Mouse (Mus musculus) ES-Bruce4 (cell line): ENCODE measurements at regions not wholly inside any gene's neighbourhood (a gene's known extent, or its start where the extent isn't known, plus 50 kb on each side); places are given as distances from the start of the nearest gene placed in this dataset.

Experiments used
- H3K27ac ChIP-seq: 2 replicates; pipeline ENCODE4 v1.5.1; 2012; ENCODE audit warnings: low read length, inconsistent platforms; ENCODE audit not compliant: insufficient read depth
- H3K27me3 ChIP-seq: 2 replicates; pipeline ENCODE4 v1.6.1; 2012; ENCODE audit warnings: mild to moderate bottlenecking, low read length, inconsistent platforms; ENCODE audit not compliant: control insufficient read depth, poor library complexity, insufficient read depth, severe bottlenecking
- H3K36me3 ChIP-seq: 2 replicates; pipeline ENCODE4 v1.6.1; 2012; ENCODE audit warnings: inconsistent platforms, mild to moderate bottlenecking, low read length, moderate library complexity; ENCODE audit not compliant: control insufficient read depth, poor library complexity, insufficient read depth, severe bottlenecking
- H3K4me1 ChIP-seq: one replicate; pipeline ENCODE4 v1.8.1; 2011; ENCODE audit warnings: low read length; ENCODE audit not compliant: control insufficient read depth, insufficient read depth
- H3K4me3 ChIP-seq: 2 replicates; pipeline ENCODE4 v1.5.1; 2011; ENCODE audit warnings: low read depth, mild to moderate bottlenecking, low read length
- H3K9ac ChIP-seq: 2 replicates; pipeline ENCODE4 v1.6.1; 2012; ENCODE audit warnings: low read depth, mild to moderate bottlenecking, inconsistent platforms; ENCODE audit not compliant: poor library complexity, severe bottlenecking
- H3K9me3 ChIP-seq: replicated peaks from 2 replicates; pipeline ENCODE4 v1.6.1; 2012; ENCODE audit warnings: mild to moderate bottlenecking, low read length, inconsistent platforms; ENCODE audit not compliant: control insufficient read depth, poor library complexity, insufficient read depth, severe bottlenecking
- CTCF ChIP-seq: IDR thresholded peaks from one replicate; pipeline ENCODE4 v1.8.1; 2011; ENCODE audit warnings: low read depth, low read length
- EP300 ChIP-seq: IDR thresholded peaks from 2 replicates; pipeline ENCODE4 v1.6.1; 2011; ENCODE audit warnings: low read depth, low read length; ENCODE audit not compliant: insufficient read depth
- POLR2A ChIP-seq: IDR thresholded peaks from one replicate; pipeline ENCODE4 v1.8.1; 2011; ENCODE audit warnings: low read length; ENCODE audit not compliant: insufficient read depth

GRCm38 (mm10) chr2:173978138-173978765 is 97.9 kb upstream of the Stx16 start:
- Histone ChIP-seq H3K9ac (no peak overlapping the region), H3K9me3 (no peaks in the 10 kb centered on the region; the same call in 1 of the 2 replicates), H3K36me3 (no peaks in the 10 kb centered on the region), H3K4me3 (no peak overlapping the region), H3K27ac (no peak overlapping the region), H3K27me3 (no peaks in the 10 kb centered on the region), H3K4me1 (no peaks in the 10 kb centered on the region)
- TF ChIP-seq EP300 (no peak), POLR2A (no peak), CTCF (no peak)

- no peaks in the 10 kb centered on the region for H3K36me3 ChIP-seq
- H3K27ac ChIP-seq = no peak overlapping the region
- H3K4me1 ChIP-seq = no peaks in the 10 kb centered on the region
- TF ChIP-seq POLR2A = no peak
- no peak for TF ChIP-seq EP300
- TF ChIP-seq CTCF = no peak
- H3K9me3 ChIP-seq = no peaks in the 10 kb centered on the region; the same call in 1 of the 2 replicates
- no peaks in the 10 kb centered on the region for H3K27me3 ChIP-seq
- H3K9ac ChIP-seq = no peak overlapping the region
- H3K4me3 ChIP-seq = no peak overlapping the region
These were observed 95.1 kb upstream of the Stx16 start for GRCm38 (mm10) chr2:173981036-173981435.

- Histone ChIP-seq H3K27ac (no peak overlapping the region), H3K4me3 (no peak overlapping the region), H3K27me3 (no peaks in the 10 kb centered on the region), H3K4me1 (no peaks in the 10 kb centered on the region), H3K9ac (no peak overlapping the region), H3K9me3 (no peaks in the 10 kb centered on the region), H3K36me3 (no peaks in the 10 kb centered on the region)
- TF ChIP-seq EP300 (no peak), CTCF (no peak), POLR2A (no peak)
These were observed 88.6 kb upstream of the Stx16 start for GRCm38 (mm10) chr2:173987516-173987915.

GRCm38 (mm10) chr2:173987921-173988320 is 88.2 kb upstream of the Stx16 start:
- H3K4me1 ChIP-seq = no peaks in the 10 kb centered on the region
- no peaks in the 10 kb centered on the region for H3K36me3 ChIP-seq
- H3K4me3 ChIP-seq = no peak overlapping the region
- H3K9ac ChIP-seq = no peak overlapping the region
- no peak overlapping the region for H3K27ac ChIP-seq
- TF ChIP-seq CTCF (no peak), POLR2A (no peak), EP300 (no peak)
- H3K27me3 ChIP-seq = no peaks in the 10 kb centered on the region
- H3K9me3 ChIP-seq = no peaks in the 10 kb centered on the region

- Histone ChIP-seq H3K27me3 (no peaks in the 10 kb centered on the region), H3K36me3 (no peaks in the 10 kb centered on the region), H3K9me3 (no peaks in the 10 kb centered on the region), H3K9ac (no peak overlapping the region), H3K27ac (no peak overlapping the region), H3K4me3 (no peak overlapping the region), H3K4me1 (no peaks in the 10 kb centered on the region)
- TF ChIP-seq POLR2A = no peak
- no peak for TF ChIP-seq EP300
- no peak for TF ChIP-seq CTCF
These were observed 87.3 kb upstream of the Stx16 start for GRCm38 (mm10) chr2:173988641-173989336.

- no peaks in the 10 kb centered on the region for H3K4me1 ChIP-seq
- no peaks in the 10 kb centered on the region for H3K9me3 ChIP-seq
- H3K27me3 ChIP-seq = no peaks in the 10 kb centered on the region
- H3K36me3 ChIP-seq = no peaks in the 10 kb centered on the region
- H3K4me3 ChIP-seq = no peak overlapping the region
- no peak overlapping the region for H3K9ac ChIP-seq
- no peak overlapping the region for H3K27ac ChIP-seq
- TF ChIP-seq EP300 (no peak), POLR2A (no peak), CTCF (no peak)
These were observed 85.4 kb upstream of the Stx16 start for GRCm38 (mm10) chr2:173990664-173991063.
